Mouse (Mus musculus): Measurements from ENCODE around the gene Syt5. TPM values are rescaled to one million over a fixed set of nuclear protein-coding genes. Genes with fewer than 3 reads are reported as not detected.

The Syt5 gene
- total and polyA plus RNA-seq, 3 experiments: not detected

- Histone ChIP-seq H3K9me3 (replicated peaks; ENCODE audit: insufficient read depth, low read length) (no peaks in the 10 kb centered on the region), H3K4me3 (ENCODE audit: control insufficient read depth in 1 of 2, insufficient read depth in 1 of 2, low read depth in 2 of 2, low read length in 2 of 2) (no peak overlapping the region), H3K79me2 (ENCODE audit: control insufficient read depth, insufficient read depth, low read length, poor library complexity) (no peaks in the 10 kb centered on the region), H3K9ac (ENCODE audit: control insufficient read depth, low read depth, low read length, poor library complexity, severe bottlenecking) (no peak overlapping the region), H3K27me3 (ENCODE audit: control insufficient read depth in 1 of 2, insufficient read depth in 2 of 2, low read length in 2 of 2) (peaks cover 0 to 6% of the 10 kb centered on the region in 2 experiments; a peak in 3 of 4 replicates), H3K4me1 (ENCODE audit: control insufficient read depth in 1 of 2, insufficient read depth in 2 of 2, low read length in 2 of 2) (no peaks in the 10 kb centered on the region), H3K27ac (ENCODE audit: control insufficient read depth, low read depth, low read length) (no peak overlapping the region), H3K36me3 (ENCODE audit: control insufficient read depth in 1 of 2, insufficient read depth in 2 of 2, low read length in 2 of 2) (no peaks in the 10 kb centered on the region)
- TF ChIP-seq TBP (IDR thresholded peaks at IDR 0.05; ENCODE audit: low read depth, low read length) (no peak), CTCF (IDR thresholded peaks at IDR 0.05 in 2 of 3, conservative IDR thresholded peaks at IDR 0.05 in 1 of 3; ENCODE audit: control insufficient read depth in 1 of 3, insufficient read depth in 1 of 3, low read depth in 2 of 3, low read length in 3 of 3, poor library complexity in 1 of 3, severe bottlenecking in 1 of 3) (peak in 2 of 3 experiments; percentile 5 to 27; a peak in 2 of 6 replicates), SMC3 (IDR thresholded peaks at IDR 0.05; ENCODE audit: low read depth, low read length) (no peak), SIN3A (IDR thresholded peaks at IDR 0.05; ENCODE audit: low read length) (no peak)
- DNase-seq (ENCODE audit: low read depth, low spot score): no peak
Measured at GRCm38 (mm10) chr7:4541344-4541743, 6.0 kb downstream of the Syt5 start.

- no peak overlapping the region for H3K4me3 ChIP-seq (ENCODE audit: control insufficient read depth in 1 of 2, insufficient read depth in 1 of 2, low read depth in 2 of 2, low read length in 2 of 2)
- TF ChIP-seq NRF1 (IDR thresholded peaks at IDR 0.05; ENCODE audit: insufficient read depth, low read depth, low read length, poor library complexity, severe bottlenecking) (no peak), SMC3 (IDR thresholded peaks at IDR 0.05; ENCODE audit: low read depth, low read length) (no peak), USF1 (IDR thresholded peaks at IDR 0.05; ENCODE audit: low read depth, low read length) (no peak), ELF1 (IDR thresholded peaks at IDR 0.05; ENCODE audit: low read depth, low read length) (no peak), MYC (IDR thresholded peaks at IDR 0.05; ENCODE audit: low read depth, low read length) (no peak), UBTF (IDR thresholded peaks at IDR 0.05; ENCODE audit: borderline replicate concordance, insufficient read depth, low read depth, low read length) (no peak), MEF2A (IDR thresholded peaks at IDR 0.05; ENCODE audit: extremely low read depth, insufficient replicate concordance, low read depth, low read length, poor library complexity, severe bottlenecking) (no peak), E2F4 (IDR thresholded peaks at IDR 0.05; ENCODE audit: borderline replicate concordance, low read depth, low read length) (no peak), ZMIZ1 (IDR thresholded peaks at IDR 0.05; ENCODE audit: low read depth, low read length) (no peak), BHLHE40 (IDR thresholded peaks at IDR 0.05; ENCODE audit: borderline replicate concordance, low read depth, low read length) (no peak), MYB (IDR thresholded peaks at IDR 0.05; ENCODE audit: low read depth, low read length) (no peak), GATA1 (IDR thresholded peaks at IDR 0.05; ENCODE audit: low read depth, low read length) (no peak), MAX (IDR thresholded peaks at IDR 0.05; ENCODE audit: low read length) (no peak), HCFC1 (IDR thresholded peaks at IDR 0.05; ENCODE audit: low read depth, low read length) (no peak), NELFE (IDR thresholded peaks at IDR 0.05; ENCODE audit: low read depth, low read length) (no peak), KAT2A (conservative IDR thresholded peaks at IDR 0.05; ENCODE audit: low read depth, low read length) (no peak), CHD1 (IDR thresholded peaks at IDR 0.05; ENCODE audit: low read depth, low read length) (no peak), MAZ (IDR thresholded peaks at IDR 0.05; ENCODE audit: low read depth, low read length) (no peak)
- H3K27me3 ChIP-seq (ENCODE audit: control insufficient read depth in 1 of 2, insufficient read depth in 2 of 2, low read length in 2 of 2): peaks cover 5 to 11% of the 10 kb centered on the region in 2 experiments; a peak in 3 of 4 replicates
- no peak for DNase-seq (ENCODE audit: low read depth, low spot score)
- H3K9ac ChIP-seq (ENCODE audit: control insufficient read depth, low read depth, low read length, poor library complexity, severe bottlenecking): no peak overlapping the region
- H3K27ac ChIP-seq (ENCODE audit: control insufficient read depth, low read depth, low read length): no peak overlapping the region
- H3K4me1 ChIP-seq (ENCODE audit: control insufficient read depth in 1 of 2, insufficient read depth in 2 of 2, low read length in 2 of 2): no peaks in the 10 kb centered on the region
- H3K36me3 ChIP-seq (ENCODE audit: control insufficient read depth in 1 of 2, insufficient read depth in 2 of 2, low read length in 2 of 2): no peaks in the 10 kb centered on the region
- no peaks in the 10 kb centered on the region for H3K79me2 ChIP-seq (ENCODE audit: control insufficient read depth, insufficient read depth, low read length, poor library complexity)
- H3K9me3 ChIP-seq (replicated peaks; ENCODE audit: insufficient read depth, low read length): no peaks in the 10 kb centered on the region
Measured at GRCm38 (mm10) chr7:4539019-4539418, 8.3 kb downstream of the Syt5 start.
